Mouse (Mus musculus) small intestine, adult 2 months (tissue): ENCODE results near the gene Tcf7l1. TPM values are rescaled to one million over a fixed set of nuclear protein-coding genes. Genes with fewer than 3 reads are reported as not detected.

ENCODE experiments used
- H3K27ac ChIP-seq: fragments of 200-500 bp; 2 replicates; pipeline ENCODE4 v1.5.1; 2012; ENCODE audit warnings: low read depth, low read length, control low read depth, inconsistent platforms; ENCODE audit not compliant: insufficient read depth
- H3K27me3 ChIP-seq: fragments of 200-500 bp; 2 replicates; pipeline ENCODE4 v1.6.1; 2012; ENCODE audit warnings: mild to moderate bottlenecking, moderate library complexity, low read length, inconsistent platforms; ENCODE audit not compliant: control insufficient read depth, insufficient read depth
- H3K36me3 ChIP-seq: fragments of 200-500 bp; 2 replicates; pipeline ENCODE4 v1.6.1; 2012; ENCODE audit warnings: mild to moderate bottlenecking, low read length, control low read depth, inconsistent platforms; ENCODE audit not compliant: control insufficient read depth, insufficient read depth
- H3K4me1 ChIP-seq: fragments of 200-500 bp; 2 replicates; pipeline ENCODE4 v1.6.1; 2012; ENCODE audit warnings: low read length, inconsistent platforms, mixed read lengths; ENCODE audit not compliant: control insufficient read depth, insufficient read depth, insufficient read length
- H3K4me3 ChIP-seq: fragments of 200-500 bp; 2 replicates; pipeline ENCODE4 v1.5.1; 2012; ENCODE audit warnings: low read depth, mild to moderate bottlenecking, control low read depth, inconsistent platforms, low read length, moderate library complexity
- CTCF ChIP-seq: fragments of 200-500 bp; IDR thresholded peaks from 2 replicates; pipeline ENCODE4 v1.5.1; 2012; ENCODE audit warnings: low read depth, mild to moderate bottlenecking, control low read depth, inconsistent platforms, low read length, moderate library complexity, mixed read lengths; ENCODE audit not compliant: insufficient replicate concordance, insufficient read length; ENCODE audit errors: extremely low read depth
- POLR2A ChIP-seq: fragments of 200-500 bp; IDR thresholded peaks from 2 replicates; pipeline ENCODE4 v1.6.1; 2012; ENCODE audit warnings: low read depth, mild to moderate bottlenecking, control low read depth, inconsistent platforms, low read length, moderate library complexity
- WGBS: fragments of 180-500 bp; shearing (Covaris S2); methylation state at CpG from one replicate; pipeline ENCODE4 v1.1.7; 2018; 5-methylcytosine and 5-hydroxymethylcytosine counted together
- polyA plus RNA-seq: library from polyadenylated mRNA; depleted of rRNA; stranded (reverse); fragments of >200 nt; gene quantifications from 2 replicates; pipeline ENCODE4 v1.2.3, GENCODE M21; 2012

Tcf7l1 gene
- polyA plus RNA-seq, 1 experiment = 4.7 TPM

- Histone ChIP-seq H3K27ac (no peak overlapping the region), H3K4me1 (peaks cover 5% of the 10 kb centered on the region; the same call in 1 of the 2 replicates), H3K4me3 (no peak overlapping the region), H3K27me3 (no peaks in the 10 kb centered on the region), H3K36me3 (peaks cover 69% of the 10 kb centered on the region)
- WGBS = 35% methylated on average over 5 of the region's 5 CpGs
- no peak for TF ChIP-seq POLR2A
- TF ChIP-seq CTCF = no peak
Observed at GRCm38 (mm10) chr6:72607676-72608075, 181.4 kb downstream of the Tcf7l1 start.

- Histone ChIP-seq H3K4me1 (peaks cover 5% of the 10 kb centered on the region; the same call in 1 of the 2 replicates), H3K27me3 (no peaks in the 10 kb centered on the region), H3K4me3 (no peak overlapping the region), H3K36me3 (peaks cover 66% of the 10 kb centered on the region), H3K27ac (no peak overlapping the region)
- WGBS = 57% methylated on average over 4 of the region's 4 CpGs
- no peak for TF ChIP-seq CTCF
- TF ChIP-seq POLR2A = no peak
Observed at GRCm38 (mm10) chr6:72607060-72607459, 182.0 kb downstream of the Tcf7l1 start.

- no peak overlapping the region for H3K27ac ChIP-seq
- H3K36me3 ChIP-seq = peaks cover 44% of the 10 kb centered on the region
- H3K27me3 ChIP-seq = no peaks in the 10 kb centered on the region
- 66% methylated on average over 2 of the region's 2 CpGs for WGBS
- no peak for TF ChIP-seq CTCF
- no peak for TF ChIP-seq POLR2A
- H3K4me3 ChIP-seq = no peak overlapping the region
- peaks cover 7% of the 10 kb centered on the region; the same call in 1 of the 2 replicates for H3K4me1 ChIP-seq
Observed at GRCm38 (mm10) chr6:72604066-72604465, 185.0 kb downstream of the Tcf7l1 start.

GRCm38 (mm10) chr6:72601732-72602131 lies 187.3 kb downstream of the Tcf7l1 start:
- H3K27ac ChIP-seq = no peak overlapping the region
- no peaks in the 10 kb centered on the region for H3K27me3 ChIP-seq
- H3K4me3 ChIP-seq = no peak overlapping the region
- WGBS = 10% methylated on average over 1 of the region's 1 CpGs
- H3K36me3 ChIP-seq = peaks cover 29% of the 10 kb centered on the region
- TF ChIP-seq POLR2A (no peak), CTCF (peak; percentile 86; the same call in 1 of the 2 replicates)
- H3K4me1 ChIP-seq = peaks cover 5% of the 10 kb centered on the region; the same call in 1 of the 2 replicates

GRCm38 (mm10) chr6:72600771-72601170 lies 188.3 kb downstream of the Tcf7l1 start:
- TF ChIP-seq POLR2A (no peak), CTCF (no peak)
- H3K36me3 ChIP-seq = peaks cover 20% of the 10 kb centered on the region
- H3K27me3 ChIP-seq = no peaks in the 10 kb centered on the region
- peaks cover 7% of the 10 kb centered on the region; the same call in 1 of the 2 replicates for H3K4me1 ChIP-seq
- 93% methylated on average over 12 of the region's 12 CpGs for WGBS
- H3K27ac ChIP-seq = no peak overlapping the region
- H3K4me3 ChIP-seq = no peak overlapping the region

GRCm38 (mm10) chr6:72600216-72600615 lies 188.8 kb downstream of the Tcf7l1 start:
- Histone ChIP-seq H3K4me3 (no peak overlapping the region), H3K27ac (no peak overlapping the region), H3K36me3 (peaks cover 16% of the 10 kb centered on the region), H3K27me3 (no peaks in the 10 kb centered on the region), H3K4me1 (peaks cover 7% of the 10 kb centered on the region; the same call in 1 of the 2 replicates)
- no peak for TF ChIP-seq POLR2A
- no peak for TF ChIP-seq CTCF
- WGBS = 87% methylated on average over 6 of the region's 6 CpGs

- Histone ChIP-seq H3K4me1 (peaks cover 7% of the 10 kb centered on the region; the same call in 1 of the 2 replicates), H3K27ac (peak overlapping the region; percentile 39), H3K36me3 (peaks cover 7% of the 10 kb centered on the region), H3K27me3 (no peaks in the 10 kb centered on the region), H3K4me3 (peak overlapping the region; percentile 82)
- WGBS = 25% methylated on average over 12 of the region's 12 CpGs
- TF ChIP-seq CTCF (no peak), POLR2A (no peak)
Observed at GRCm38 (mm10) chr6:72598791-72599557, 190.1 kb downstream of the Tcf7l1 start.
